Mouse (Mus musculus) adrenal gland, postnatal 14 days (tissue): ENCODE data around the gene Cep85l. TPM values are rescaled to one million over a fixed set of nuclear protein-coding genes. Genes with fewer than 3 reads are reported as not detected.

Source experiments
- DNase-seq: peaks from one replicate; pipeline ENCODE4 v3.0.0; 2021; ENCODE audit warnings: mixed read lengths
- total RNA-seq: library from RNA; stranded (reverse); gene quantifications from 2 replicates; pipeline ENCODE4 v1.2.3, GENCODE M21; 2021

The Cep85l gene
- total RNA-seq, 1 experiment from 2014 or later: 18.0 TPM

- peak; percentile 24 for DNase-seq
These were observed 38.3 kb downstream of the Cep85l start for GRCm38 (mm10) chr10:53341288-53341965.

- no peak for DNase-seq
These were observed 40.7 kb downstream of the Cep85l start for GRCm38 (mm10) chr10:53339045-53339444.

- DNase-seq: no peak
These were observed 42.4 kb downstream of the Cep85l start, which contains the start of gene Pln for GRCm38 (mm10) chr10:53337162-53337923. Pln (plus strand) TSS chr10:53337667.

- no peak for DNase-seq
These were observed 43.8 kb downstream of the Cep85l start for GRCm38 (mm10) chr10:53335974-53336373.

GRCm38 (mm10) chr10:53335266-53335665, 44.5 kb downstream of the Cep85l start:
- DNase-seq: no peak

GRCm38 (mm10) chr10:53332752-53333151, 47.0 kb downstream of the Cep85l start:
- DNase-seq: no peak

GRCm38 (mm10) chr10:53329257-53329656, 50.5 kb downstream of the Cep85l start:
- no peak for DNase-seq

GRCm38 (mm10) chr10:53326367-53326766, 53.4 kb downstream of the Cep85l start:
- no peak for DNase-seq

- no peak for DNase-seq
These were observed 55.1 kb downstream of the Cep85l start for GRCm38 (mm10) chr10:53324663-53325062.

GRCm38 (mm10) chr10:53323367-53323766, 56.4 kb downstream of the Cep85l start:
- DNase-seq: no peak

GRCm38 (mm10) chr10:53306674-53307073, 73.1 kb downstream of the Cep85l start:
- no peak for DNase-seq

GRCm38 (mm10) chr10:53305867-53306266, 73.9 kb downstream of the Cep85l start:
- no peak for DNase-seq

GRCm38 (mm10) chr10:53285147-53285546, 94.6 kb downstream of the Cep85l start:
- no peak for DNase-seq

GRCm38 (mm10) chr10:53272228-53272627, 107.5 kb downstream of the Cep85l start:
- no peak for DNase-seq

- DNase-seq: no peak
These were observed 117.7 kb downstream of the Cep85l start for GRCm38 (mm10) chr10:53262021-53262420.

- no peak for DNase-seq
These were observed 144.4 kb downstream of the Cep85l start for GRCm38 (mm10) chr10:53235381-53235780.

GRCm38 (mm10) chr10:53234683-53235082, 145.1 kb downstream of the Cep85l start:
- DNase-seq: no peak

GRCm38 (mm10) chr10:53234086-53234613, 145.6 kb downstream of the Cep85l start:
- no peak for DNase-seq

GRCm38 (mm10) chr10:53230809-53231208, 148.9 kb downstream of the Cep85l start:
- no peak for DNase-seq

GRCm38 (mm10) chr10:53229190-53229589, 150.6 kb downstream of the Cep85l start:
- DNase-seq: no peak
